Mouse (Mus musculus): ENCODE data around the gene Nedd9. TPM values are rescaled to one million over a fixed set of nuclear protein-coding genes. Genes with fewer than 3 reads are reported as not detected.

Gene Nedd9
- polyA plus RNA-seq, 1 experiment from 2014 or later: 12.4 TPM

- Histone ChIP-seq H3K27ac (replicated peaks) (no peak overlapping the region), H3K4me2 (no peak overlapping the region), H3K4me3 (replicated peaks) (no peak overlapping the region), H3K27me3 (replicated peaks) (no peaks in the 10 kb centered on the region), H3K4me1 (peaks cover 7% of the 10 kb centered on the region; the same call in 1 of the 2 replicates), H3K9ac (replicated peaks) (no peak overlapping the region), H3K36me3 (no peaks in the 10 kb centered on the region), H3K9me3 (replicated peaks) (no peaks in the 10 kb centered on the region)
- WGBS: 65% methylated on average over 2 of the region's 2 CpGs
- no peak for ATAC-seq (ENCODE audit: low FRiP score)
These were observed 38.0 kb downstream of the Nedd9 start for GRCm38 (mm10) chr13:41449211-41449610.

GRCm38 (mm10) chr13:41447209-41447608, 40.0 kb downstream of the Nedd9 start:
- WGBS: 56% methylated on average over 6 of the region's 6 CpGs
- no peak overlapping the region for H3K4me3 ChIP-seq (replicated peaks)

GRCm38 (mm10) chr13:41446591-41446990, 40.6 kb downstream of the Nedd9 start:
- Histone ChIP-seq H3K4me1 (peaks cover 4% of the 10 kb centered on the region; the same call in 1 of the 2 replicates), H3K4me2 (no peak overlapping the region), H3K9ac (replicated peaks) (no peak overlapping the region), H3K36me3 (no peaks in the 10 kb centered on the region), H3K4me3 (replicated peaks) (no peak overlapping the region), H3K27me3 (replicated peaks) (no peaks in the 10 kb centered on the region), H3K27ac (replicated peaks) (no peak overlapping the region), H3K9me3 (replicated peaks) (no peaks in the 10 kb centered on the region)
- ATAC-seq (ENCODE audit: low FRiP score): no peak
- 96% methylated on average over 1 of the region's 1 CpGs for WGBS

More at GRCm38 (mm10) chr13:41447209-41447608, 40.0 kb downstream of the Nedd9 start:
- Histone ChIP-seq H3K9me3 (replicated peaks) (no peaks in the 10 kb centered on the region), H3K36me3 (no peaks in the 10 kb centered on the region), H3K4me1 (peaks cover 4% of the 10 kb centered on the region; the same call in 1 of the 2 replicates), H3K4me2 (no peak overlapping the region), H3K27ac (replicated peaks) (no peak overlapping the region), H3K27me3 (replicated peaks) (no peaks in the 10 kb centered on the region), H3K9ac (replicated peaks) (no peak overlapping the region)
- ATAC-seq (ENCODE audit: low FRiP score): no peak

GRCm38 (mm10) chr13:41445067-41445808, 41.9 kb downstream of the Nedd9 start:
- Histone ChIP-seq H3K36me3 (no peaks in the 10 kb centered on the region), H3K27ac (replicated peaks) (no peak overlapping the region), H3K4me2 (no peak overlapping the region), H3K9me3 (replicated peaks) (no peaks in the 10 kb centered on the region), H3K4me1 (peaks cover 4% of the 10 kb centered on the region; the same call in 1 of the 2 replicates), H3K4me3 (replicated peaks) (no peak overlapping the region), H3K27me3 (replicated peaks) (no peaks in the 10 kb centered on the region), H3K9ac (replicated peaks) (no peak overlapping the region)
- 81% methylated on average over 3 of the region's 3 CpGs for WGBS
- ATAC-seq (ENCODE audit: low FRiP score): no peak

- WGBS: 93% methylated on average over 6 of the region's 6 CpGs
- no peaks in the 10 kb centered on the region for H3K9me3 ChIP-seq (replicated peaks)
These were observed 42.9 kb downstream of the Nedd9 start for GRCm38 (mm10) chr13:41444230-41444629.

GRCm38 (mm10) chr13:41442145-41442544, 45.0 kb downstream of the Nedd9 start:
- H3K9ac ChIP-seq (replicated peaks): no peak overlapping the region
- H3K4me3 ChIP-seq (replicated peaks): no peak overlapping the region
- H3K27me3 ChIP-seq (replicated peaks): no peaks in the 10 kb centered on the region
- ATAC-seq (ENCODE audit: low FRiP score): no peak
- 44% methylated on average over 4 of the region's 4 CpGs for WGBS
- H3K9me3 ChIP-seq (replicated peaks): no peaks in the 10 kb centered on the region
- H3K36me3 ChIP-seq: no peaks in the 10 kb centered on the region
- no peak overlapping the region for H3K4me2 ChIP-seq
- no peaks in the 10 kb centered on the region for H3K4me1 ChIP-seq
- no peak overlapping the region for H3K27ac ChIP-seq (replicated peaks)

More at GRCm38 (mm10) chr13:41444230-41444629, 42.9 kb downstream of the Nedd9 start:
- no peaks in the 10 kb centered on the region for H3K36me3 ChIP-seq
- no peaks in the 10 kb centered on the region for H3K27me3 ChIP-seq (replicated peaks)
- H3K4me1 ChIP-seq: peaks cover 4% of the 10 kb centered on the region; the same call in 1 of the 2 replicates
- no peak overlapping the region for H3K27ac ChIP-seq (replicated peaks)
- no peak overlapping the region for H3K9ac ChIP-seq (replicated peaks)
- ATAC-seq (ENCODE audit: low FRiP score): no peak
- H3K4me3 ChIP-seq (replicated peaks): no peak overlapping the region
- no peak overlapping the region for H3K4me2 ChIP-seq

GRCm38 (mm10) chr13:41440205-41440604, 47.0 kb downstream of the Nedd9 start:
- Histone ChIP-seq H3K4me2 (no peak overlapping the region), H3K27me3 (replicated peaks) (no peaks in the 10 kb centered on the region), H3K4me1 (no peaks in the 10 kb centered on the region), H3K9ac (replicated peaks) (no peak overlapping the region), H3K27ac (replicated peaks) (no peak overlapping the region), H3K9me3 (replicated peaks) (no peaks in the 10 kb centered on the region), H3K4me3 (replicated peaks) (no peak overlapping the region), H3K36me3 (no peaks in the 10 kb centered on the region)
- ATAC-seq (ENCODE audit: low FRiP score): no peak
- 98% methylated on average over 1 of the region's 1 CpGs for WGBS

GRCm38 (mm10) chr13:41437390-41437789, 49.8 kb downstream of the Nedd9 start:
- WGBS: 91% methylated on average over 2 of the region's 2 CpGs
- no peaks in the 10 kb centered on the region for H3K27me3 ChIP-seq (replicated peaks)
- H3K36me3 ChIP-seq: no peaks in the 10 kb centered on the region
- no peaks in the 10 kb centered on the region for H3K9me3 ChIP-seq (replicated peaks)
- no peak overlapping the region for H3K9ac ChIP-seq (replicated peaks)
- no peak overlapping the region for H3K27ac ChIP-seq (replicated peaks)
- no peak overlapping the region for H3K4me2 ChIP-seq
- no peaks in the 10 kb centered on the region for H3K4me1 ChIP-seq
- no peak overlapping the region for H3K4me3 ChIP-seq (replicated peaks)
- ATAC-seq (ENCODE audit: low FRiP score): no peak

GRCm38 (mm10) chr13:41436731-41437130, 50.4 kb downstream of the Nedd9 start:
- Histone ChIP-seq H3K4me3 (replicated peaks) (no peak overlapping the region), H3K27me3 (replicated peaks) (no peaks in the 10 kb centered on the region), H3K9ac (replicated peaks) (no peak overlapping the region), H3K4me1 (no peaks in the 10 kb centered on the region), H3K27ac (replicated peaks) (no peak overlapping the region), H3K4me2 (no peak overlapping the region), H3K9me3 (replicated peaks) (no peaks in the 10 kb centered on the region), H3K36me3 (no peaks in the 10 kb centered on the region)
- no peak for ATAC-seq (ENCODE audit: low FRiP score)
- WGBS: 85% methylated on average over 5 of the region's 5 CpGs

- Histone ChIP-seq H3K9me3 (replicated peaks) (no peaks in the 10 kb centered on the region), H3K36me3 (no peaks in the 10 kb centered on the region), H3K4me3 (replicated peaks) (no peak overlapping the region), H3K27ac (replicated peaks) (no peak overlapping the region), H3K4me1 (no peaks in the 10 kb centered on the region), H3K9ac (replicated peaks) (no peak overlapping the region), H3K4me2 (no peak overlapping the region), H3K27me3 (replicated peaks) (no peaks in the 10 kb centered on the region)
- ATAC-seq (ENCODE audit: low FRiP score): no peak
- WGBS: 85% methylated on average over 6 of the region's 6 CpGs
These were observed 54.0 kb downstream of the Nedd9 start for GRCm38 (mm10) chr13:41433201-41433600.

- Histone ChIP-seq H3K9ac (replicated peaks) (no peak overlapping the region), H3K9me3 (replicated peaks) (no peaks in the 10 kb centered on the region), H3K4me2 (no peak overlapping the region), H3K27me3 (replicated peaks) (no peaks in the 10 kb centered on the region), H3K36me3 (no peaks in the 10 kb centered on the region), H3K27ac (replicated peaks) (no peak overlapping the region), H3K4me1 (no peaks in the 10 kb centered on the region), H3K4me3 (replicated peaks) (no peak overlapping the region)
- ATAC-seq (ENCODE audit: low FRiP score): no peak
- WGBS: 92% methylated on average over 3 of the region's 3 CpGs
These were observed 55.4 kb downstream of the Nedd9 start for GRCm38 (mm10) chr13:41431795-41432194.

- Histone ChIP-seq H3K36me3 (no peaks in the 10 kb centered on the region), H3K4me3 (replicated peaks) (no peak overlapping the region), H3K9ac (replicated peaks) (no peak overlapping the region), H3K27ac (replicated peaks) (no peak overlapping the region), H3K4me2 (no peak overlapping the region), H3K9me3 (replicated peaks) (no peaks in the 10 kb centered on the region), H3K4me1 (no peaks in the 10 kb centered on the region), H3K27me3 (replicated peaks) (no peaks in the 10 kb centered on the region)
- 88% methylated on average over 3 of the region's 3 CpGs for WGBS
- ATAC-seq (ENCODE audit: low FRiP score): no peak
These were observed 60.1 kb downstream of the Nedd9 start for GRCm38 (mm10) chr13:41427046-41427445.

All from neural tube, embryonic 15.5 days (tissue).